ENCODE assay signal across 8 mouse cellular contexts in the genomic region with DNA sequence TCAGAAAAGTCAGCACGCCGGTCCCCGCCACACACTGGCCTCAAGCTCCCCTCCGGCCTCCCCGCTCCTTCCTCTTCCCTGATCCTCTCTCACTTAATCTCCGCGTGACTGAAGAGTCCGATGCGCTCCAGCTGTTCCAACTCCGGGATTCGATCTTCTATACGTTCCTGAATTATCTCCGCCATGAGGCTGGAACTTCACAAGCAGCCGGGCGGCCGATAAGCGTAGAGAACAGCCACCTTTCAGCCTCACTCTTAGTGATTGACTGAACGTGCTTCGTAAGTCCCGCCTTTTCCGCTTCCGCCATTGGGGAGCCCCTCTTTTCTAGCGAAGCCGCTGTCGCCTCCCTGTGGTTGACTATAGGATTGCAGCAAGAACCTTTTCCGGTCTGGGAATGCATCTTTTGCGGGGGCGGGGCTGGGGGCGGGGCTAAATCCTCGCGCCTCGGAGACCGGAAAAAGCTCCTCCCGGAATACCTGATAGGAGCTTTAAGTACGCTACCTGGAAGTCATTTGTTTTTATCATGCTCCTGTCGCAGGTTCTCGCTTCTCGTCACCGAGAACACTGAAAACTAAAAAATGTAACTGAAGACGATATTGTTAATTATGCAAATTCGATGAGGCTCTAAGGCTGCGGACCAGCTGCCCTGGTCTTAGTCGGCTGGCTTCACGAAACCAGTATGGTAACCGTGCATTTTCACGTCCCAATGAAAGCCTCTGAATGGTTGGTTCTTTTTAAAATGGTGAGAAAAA. TPM values are rescaled to one million over a fixed set of nuclear protein-coding genes. Genes with fewer than 3 reads are reported as not detected.
DNase-seq lines count a peak whose midpoint lies in the region; ATAC-seq lines count a peak whose summit lies in the region.

Utp6 (minus strand) TSS at position 266 of the 752 bp plus-strand sequence.

- H3K27ac ChIP-seq in forebrain, embryonic 14.5 days (ENCODE audit: low read depth, low read length), result no peak within 1 kb of the TSS
- H3K27ac ChIP-seq in neural tube, embryonic 15.5 days (replicated peaks), result peak within 1 kb of the TSS; percentile 69

- peak; percentile 98 for DNase-seq in ES-CJ7 (ENCODE audit: low read depth, low spot score)
- peak; percentile 98 for DNase-seq in cerebellum, adult 11 months
- peak; percentile 100 for DNase-seq in forebrain, embryonic 14.5 days (ENCODE audit: low spot score)
- peak; percentile 98 to 100 for DNase-seq in heart, postnatal 14 days
- DNase-seq in layer of hippocampus, adult 11-12 months (ENCODE audit: low spot score), result peak; percentile 98
- peak; percentile 98 to 99 for DNase-seq in lung, adult 18-20 months
- DNase-seq in testis, postnatal 14 days (ENCODE audit: low spot score), result peak; percentile 98

- H3K27me3 ChIP-seq in forebrain, embryonic 14.5 days (replicated peaks; ENCODE audit: control insufficient read depth, insufficient read depth, low read length), result no peaks in the 10 kb centered on the region
- H3K27me3 ChIP-seq in neural tube, embryonic 15.5 days (replicated peaks), result no peaks in the 10 kb centered on the region

- 1% methylated on average over 46 of the region's 46 CpGs for WGBS in forebrain, embryonic 14.5 days
- WGBS in neural tube, embryonic 15.5 days, result under 1% methylated on average over 46 of the region's 46 CpGs

- H3K36me3 ChIP-seq in forebrain, embryonic 14.5 days (ENCODE audit: control insufficient read depth, insufficient read depth, low read length), result peaks cover 24% of the 10 kb centered on the region
- peaks cover 18% of the 10 kb centered on the region for H3K36me3 ChIP-seq in neural tube, embryonic 15.5 days

- peak; percentile 95 for ATAC-seq in forebrain, embryonic 14.5 days
- ATAC-seq in neural tube, embryonic 15.5 days (ENCODE audit: low FRiP score), result peak; percentile 95

- no peaks in the 10 kb centered on the region for H3K9me3 ChIP-seq in forebrain, embryonic 14.5 days (replicated peaks; ENCODE audit: control insufficient read depth, low read length)
- no peaks in the 10 kb centered on the region for H3K9me3 ChIP-seq in neural tube, embryonic 15.5 days (replicated peaks)

- H3K4me2 ChIP-seq in forebrain, embryonic 14.5 days (ENCODE audit: low read length), result peak within 1 kb of the TSS; percentile 77
- H3K4me2 ChIP-seq in neural tube, embryonic 15.5 days, result peak within 1 kb of the TSS; percentile 78

- H3K9ac ChIP-seq in forebrain, embryonic 14.5 days (ENCODE audit: low read length), result peak within 1 kb of the TSS; percentile 65
- peak within 1 kb of the TSS; percentile 70 for H3K9ac ChIP-seq in neural tube, embryonic 15.5 days (replicated peaks)

- H3K4me3 ChIP-seq in forebrain, embryonic 14.5 days (ENCODE audit: low read depth, low read length), result peak within 1 kb of the TSS; percentile 73
- H3K4me3 ChIP-seq in neural tube, embryonic 15.5 days (replicated peaks), result peak within 1 kb of the TSS; percentile 82

- peaks cover 17% of the 10 kb centered on the region for H3K4me1 ChIP-seq in forebrain, embryonic 14.5 days (ENCODE audit: control insufficient read depth, insufficient read depth, low read length)
- H3K4me1 ChIP-seq in neural tube, embryonic 15.5 days, result peaks cover 13% of the 10 kb centered on the region

- intact Hi-C loops in heart, postnatal 14 days (cut with DNase I), result loop anchor here (2.0 kb wide), 1 partner anchor 30 kb away; the partner anchor contains the start of gene Suz12

RNA-seq across cellular contexts. Expression of gene Utp6, which starts in this region (rescaled TPM):
- polyA plus RNA-seq in forebrain, embryonic 14.5 days (2014; fragmentation: Nextera tagmentation; extraction: Ambion mirVana), result 52.1 and 54.2 TPM in 2 replicates
- total RNA-seq in heart, postnatal 14 days (2021), result 10 to 100 TPM; 19.4 to 21.3 TPM
- polyA plus RNA-seq in neural tube, embryonic 15.5 days (2015; fragmentation: Nextera tagmentation; extraction: Ambion mirVana), result 35.3 and 44.4 TPM in 2 replicates
